Mouse (Mus musculus): Measurements from ENCODE around the gene 1110051M20Rik. TPM values are rescaled to one million over a fixed set of nuclear protein-coding genes. Genes with fewer than 3 reads are reported as not detected.

1110051M20Rik gene
- polyA plus RNA-seq, 1 experiment from 2014 or later: 15.6 TPM

GRCm38 (mm10) chr2:91328729-91329125, 115.8 kb downstream of the 1110051M20Rik start:
- Histone ChIP-seq H3K4me1 (replicated peaks; ENCODE audit: control insufficient read depth, insufficient read depth, low read length) (peaks cover 10% of the 10 kb centered on the region; the same call in 1 of the 2 replicates), H3K9me3 (ENCODE audit: control insufficient read depth) (no peaks in the 10 kb centered on the region), H3K27me3 (replicated peaks; ENCODE audit: control insufficient read depth, insufficient read depth, low read length) (no peaks in the 10 kb centered on the region), H3K4me3 (ENCODE audit: low read depth, low read length) (no peak overlapping the region), H3K36me3 (ENCODE audit: control insufficient read depth, insufficient read depth) (no peaks in the 10 kb centered on the region), H3K9ac (ENCODE audit: low read depth, low read length) (no peak overlapping the region), H3K27ac (ENCODE audit: low read depth, low read length) (peak overlapping the region; percentile 28; the same call in 1 of the 2 replicates), H3K4me2 (replicated peaks; ENCODE audit: low read depth) (0 out of 2 replicates have a peak overlapping the region, but pooled peaks have one; percentile 13)
- 63% methylated on average over 3 of the region's 3 CpGs for WGBS
- no peak for TF ChIP-seq CTCF (IDR thresholded peaks at IDR 0.05; ENCODE audit: low read depth)
- ATAC-seq: peak; percentile 70

- peak; percentile 43 for ATAC-seq
- H3K4me2 ChIP-seq (replicated peaks; ENCODE audit: low read depth): peak overlapping the region; percentile 13; the same call in 1 of the 2 replicates
- H3K9ac ChIP-seq (ENCODE audit: low read depth, low read length): no peak overlapping the region
- no peak overlapping the region for H3K4me3 ChIP-seq (ENCODE audit: low read depth, low read length)
- H3K9me3 ChIP-seq (ENCODE audit: control insufficient read depth): no peaks in the 10 kb centered on the region
- TF ChIP-seq CTCF (IDR thresholded peaks at IDR 0.05; ENCODE audit: low read depth): peak; percentile 33; the same call in 1 of the 2 replicates
- no peaks in the 10 kb centered on the region for H3K27me3 ChIP-seq (replicated peaks; ENCODE audit: control insufficient read depth, insufficient read depth, low read length)
- H3K4me1 ChIP-seq (replicated peaks; ENCODE audit: control insufficient read depth, insufficient read depth, low read length): peaks cover 10% of the 10 kb centered on the region; the same call in 1 of the 2 replicates
- WGBS: 39% methylated on average over 12 of the region's 12 CpGs
- H3K27ac ChIP-seq (ENCODE audit: low read depth, low read length): peak overlapping the region; percentile 28
- no peaks in the 10 kb centered on the region for H3K36me3 ChIP-seq (ENCODE audit: control insufficient read depth, insufficient read depth)
These were observed 116.4 kb downstream of the 1110051M20Rik start for GRCm38 (mm10) chr2:91327968-91328728.

DNA sequence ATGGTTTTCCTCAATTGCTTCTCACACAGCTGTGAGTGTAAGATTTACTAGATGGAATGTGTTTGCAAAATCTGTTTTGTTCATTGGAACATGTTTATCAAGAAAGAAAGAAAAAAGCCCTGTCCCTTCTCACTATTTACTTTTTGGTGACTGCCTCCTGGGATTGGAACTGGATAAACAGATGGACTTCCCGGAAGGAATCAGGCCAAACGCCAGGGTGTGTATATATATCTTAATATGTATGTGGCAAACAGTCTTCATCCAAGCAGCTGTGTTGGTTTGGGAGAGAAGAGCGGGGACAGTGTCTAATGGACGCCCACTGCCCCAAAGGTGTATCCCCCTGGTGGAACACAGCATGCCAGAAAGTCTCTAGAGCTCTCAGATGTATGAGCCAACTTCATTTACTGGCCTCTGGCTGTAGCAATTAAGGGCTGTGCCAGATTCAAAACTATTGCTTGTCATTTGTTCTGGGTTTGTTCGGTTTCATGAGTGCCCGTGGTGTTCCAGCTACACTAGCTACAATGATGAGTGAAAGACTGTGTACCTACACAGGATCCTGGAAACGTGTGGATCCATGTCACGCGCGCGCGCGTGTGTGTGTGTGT, 117.7 kb downstream of the 1110051M20Rik start:
- Histone ChIP-seq H3K27me3 (replicated peaks; ENCODE audit: control insufficient read depth, insufficient read depth, low read length) (no peaks in the 10 kb centered on the region), H3K4me1 (replicated peaks; ENCODE audit: control insufficient read depth, insufficient read depth, low read length) (peaks cover 10% of the 10 kb centered on the region; the same call in 1 of the 2 replicates), H3K4me2 (replicated peaks; ENCODE audit: low read depth) (no peak overlapping the region), H3K9me3 (ENCODE audit: control insufficient read depth) (no peaks in the 10 kb centered on the region), H3K9ac (ENCODE audit: low read depth, low read length) (no peak overlapping the region), H3K27ac (ENCODE audit: low read depth, low read length) (no peak overlapping the region), H3K4me3 (ENCODE audit: low read depth, low read length) (no peak overlapping the region), H3K36me3 (ENCODE audit: control insufficient read depth, insufficient read depth) (no peaks in the 10 kb centered on the region)
- TF ChIP-seq CTCF (IDR thresholded peaks at IDR 0.05; ENCODE audit: low read depth): peak; percentile 18; the same call in 1 of the 2 replicates
- ATAC-seq: no peak
- whole genome bisulfite sequencing: 71% methylated on average over 13 of the region's 13 CpGs

DNA sequence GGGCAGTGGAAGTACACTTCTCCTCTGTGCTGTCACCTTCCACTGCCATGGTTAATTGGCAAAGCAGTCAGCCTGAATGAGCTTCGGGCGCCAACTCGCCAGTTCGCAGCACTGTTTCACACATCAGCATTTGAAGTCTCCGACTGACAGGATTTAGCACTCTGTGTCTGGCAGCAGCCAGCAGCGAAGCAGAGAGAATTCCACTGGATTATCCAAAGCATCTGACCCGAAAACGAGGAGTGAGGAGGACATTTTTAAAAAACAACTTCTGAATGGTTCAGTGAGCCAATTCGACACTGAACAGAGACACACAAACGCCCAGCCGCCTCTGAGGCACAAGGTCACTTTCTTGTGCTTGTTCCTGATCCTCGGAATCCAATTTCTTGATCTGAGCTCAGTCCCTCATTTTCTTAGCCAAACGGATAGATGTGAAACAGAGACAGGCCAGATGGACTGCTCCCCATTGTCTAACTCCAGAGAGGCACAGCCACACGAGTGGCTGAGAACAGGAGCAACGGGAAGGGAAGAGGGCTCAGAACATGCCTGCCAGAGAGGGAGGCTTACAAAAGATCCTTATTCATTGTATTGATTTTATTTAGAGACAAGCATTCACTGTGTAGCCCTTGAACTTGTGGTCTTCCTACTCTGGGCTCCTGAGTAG, 119.6 kb downstream of the 1110051M20Rik start:
- Histone ChIP-seq H3K27me3 (replicated peaks; ENCODE audit: control insufficient read depth, insufficient read depth, low read length) (no peaks in the 10 kb centered on the region), H3K4me1 (replicated peaks; ENCODE audit: control insufficient read depth, insufficient read depth, low read length) (peaks cover 15% of the 10 kb centered on the region; the same call in 1 of the 2 replicates), H3K9me3 (ENCODE audit: control insufficient read depth) (no peaks in the 10 kb centered on the region), H3K9ac (ENCODE audit: low read depth, low read length) (no peak overlapping the region), H3K4me3 (ENCODE audit: low read depth, low read length) (no peak overlapping the region), H3K4me2 (replicated peaks; ENCODE audit: low read depth) (no peak overlapping the region), H3K27ac (ENCODE audit: low read depth, low read length) (no peak overlapping the region), H3K36me3 (ENCODE audit: control insufficient read depth, insufficient read depth) (no peaks in the 10 kb centered on the region)
- TF ChIP-seq CTCF (IDR thresholded peaks at IDR 0.05; ENCODE audit: low read depth): no peak
- ATAC-seq: no peak
- WGBS: 83% methylated on average over 15 of the region's 15 CpGs

- Histone ChIP-seq H3K4me2 (replicated peaks; ENCODE audit: low read depth) (no peak overlapping the region), H3K4me1 (replicated peaks; ENCODE audit: control insufficient read depth, insufficient read depth, low read length) (peaks cover 15% of the 10 kb centered on the region; the same call in 1 of the 2 replicates), H3K4me3 (ENCODE audit: low read depth, low read length) (no peak overlapping the region), H3K27me3 (replicated peaks; ENCODE audit: control insufficient read depth, insufficient read depth, low read length) (no peaks in the 10 kb centered on the region), H3K9me3 (ENCODE audit: control insufficient read depth) (no peaks in the 10 kb centered on the region), H3K9ac (ENCODE audit: low read depth, low read length) (no peak overlapping the region), H3K36me3 (ENCODE audit: control insufficient read depth, insufficient read depth) (no peaks in the 10 kb centered on the region), H3K27ac (ENCODE audit: low read depth, low read length) (no peak overlapping the region)
- no peak for ATAC-seq
- WGBS: 89% methylated on average over 1 of the region's 1 CpGs
- TF ChIP-seq CTCF (IDR thresholded peaks at IDR 0.05; ENCODE audit: low read depth): no peak
These were observed 120.2 kb downstream of the 1110051M20Rik start for GRCm38 (mm10) chr2:91324346-91324745.

GRCm38 (mm10) chr2:91322490-91322889, 122.0 kb downstream of the 1110051M20Rik start:
- no peak overlapping the region for H3K9ac ChIP-seq (ENCODE audit: low read depth, low read length)
- no peaks in the 10 kb centered on the region for H3K36me3 ChIP-seq (ENCODE audit: control insufficient read depth, insufficient read depth)
- 0 out of 2 replicates have a peak, but pooled peaks cover 4% of the 10 kb centered on the region for H3K4me1 ChIP-seq (replicated peaks; ENCODE audit: control insufficient read depth, insufficient read depth, low read length)
- no peak overlapping the region for H3K4me2 ChIP-seq (replicated peaks; ENCODE audit: low read depth)
- WGBS: 43% methylated on average over 4 of the region's 4 CpGs
- peak overlapping the region; percentile 17; the same call in 1 of the 2 replicates for H3K27ac ChIP-seq (ENCODE audit: low read depth, low read length)
- H3K9me3 ChIP-seq (ENCODE audit: control insufficient read depth): no peaks in the 10 kb centered on the region
- peak; percentile 88 for ATAC-seq
- H3K4me3 ChIP-seq (ENCODE audit: low read depth, low read length): no peak overlapping the region
- no peak for TF ChIP-seq CTCF (IDR thresholded peaks at IDR 0.05; ENCODE audit: low read depth)
- H3K27me3 ChIP-seq (replicated peaks; ENCODE audit: control insufficient read depth, insufficient read depth, low read length): no peaks in the 10 kb centered on the region

Data from intestine, postnatal 0 days (tissue).